Mouse (Mus musculus): ENCODE measurements at regions not wholly inside any gene's neighbourhood (a gene's known extent, or its start where the extent isn't known, plus 50 kb on each side); places are given as distances from the start of the nearest gene placed in this dataset.

DNA sequence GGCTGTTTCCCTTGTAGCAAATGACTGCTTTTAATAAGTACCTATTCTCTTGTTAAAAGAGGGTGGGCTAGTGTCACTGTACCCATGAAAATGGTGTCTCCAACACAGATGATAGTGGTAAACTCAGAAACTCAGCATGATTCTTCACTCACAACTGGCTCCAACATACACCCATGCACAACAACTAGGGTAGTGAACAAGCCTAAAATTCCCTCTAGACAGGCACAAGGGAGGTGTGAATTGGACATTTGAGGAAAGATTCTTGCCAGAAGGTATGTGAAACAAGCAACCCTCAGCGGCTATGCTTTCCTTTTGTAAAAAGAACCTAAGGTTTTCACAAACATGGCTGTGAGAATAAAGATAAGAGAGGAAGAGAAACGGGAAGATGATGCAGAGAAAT is 579.0 kb upstream of the Fam92a start:
- Histone ChIP-seq H3K4me2 (no peak overlapping the region), H3K9me3 (no peaks in the 10 kb centered on the region), H3K4me1 (no peaks in the 10 kb centered on the region), H3K9ac (no peak overlapping the region), H3K27ac (no peak overlapping the region), H3K4me3 (no peak overlapping the region), H3K36me3 (replicated peaks) (no peaks in the 10 kb centered on the region), H3K27me3 (replicated peaks) (no peaks in the 10 kb centered on the region)
- ATAC-seq (replicated peaks) = no peak
- 58% methylated on average over 2 of the region's 2 CpGs for WGBS

DNA sequence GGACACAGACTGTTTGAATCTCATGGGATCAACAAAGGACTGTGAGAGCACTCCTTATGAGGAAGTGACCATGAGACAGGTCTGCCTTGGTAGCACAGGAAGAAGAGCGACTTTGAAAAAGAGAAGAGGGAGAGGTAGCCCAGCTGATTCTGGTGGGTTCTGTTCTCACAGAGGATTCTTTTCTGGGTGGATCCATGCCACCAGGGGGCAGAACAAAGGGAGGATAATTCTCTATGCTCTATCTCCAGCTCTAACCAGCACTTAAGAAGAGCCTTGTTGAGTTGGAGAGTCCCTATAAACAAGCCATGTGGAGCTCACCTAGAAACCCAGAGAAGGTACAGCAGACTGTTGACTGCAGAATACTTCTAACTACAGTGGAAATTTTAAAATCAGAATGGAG is 578.1 kb upstream of the Fam92a start:
- H3K27me3 ChIP-seq (replicated peaks) = no peaks in the 10 kb centered on the region
- no peak overlapping the region for H3K9ac ChIP-seq
- WGBS = 94% methylated on average over 1 of the region's 1 CpGs
- H3K27ac ChIP-seq = no peak overlapping the region
- H3K4me3 ChIP-seq = no peak overlapping the region
- no peaks in the 10 kb centered on the region for H3K4me1 ChIP-seq
- no peak for ATAC-seq (replicated peaks)
- H3K4me2 ChIP-seq = no peak overlapping the region
- H3K36me3 ChIP-seq (replicated peaks) = no peaks in the 10 kb centered on the region
- no peaks in the 10 kb centered on the region for H3K9me3 ChIP-seq

DNA sequence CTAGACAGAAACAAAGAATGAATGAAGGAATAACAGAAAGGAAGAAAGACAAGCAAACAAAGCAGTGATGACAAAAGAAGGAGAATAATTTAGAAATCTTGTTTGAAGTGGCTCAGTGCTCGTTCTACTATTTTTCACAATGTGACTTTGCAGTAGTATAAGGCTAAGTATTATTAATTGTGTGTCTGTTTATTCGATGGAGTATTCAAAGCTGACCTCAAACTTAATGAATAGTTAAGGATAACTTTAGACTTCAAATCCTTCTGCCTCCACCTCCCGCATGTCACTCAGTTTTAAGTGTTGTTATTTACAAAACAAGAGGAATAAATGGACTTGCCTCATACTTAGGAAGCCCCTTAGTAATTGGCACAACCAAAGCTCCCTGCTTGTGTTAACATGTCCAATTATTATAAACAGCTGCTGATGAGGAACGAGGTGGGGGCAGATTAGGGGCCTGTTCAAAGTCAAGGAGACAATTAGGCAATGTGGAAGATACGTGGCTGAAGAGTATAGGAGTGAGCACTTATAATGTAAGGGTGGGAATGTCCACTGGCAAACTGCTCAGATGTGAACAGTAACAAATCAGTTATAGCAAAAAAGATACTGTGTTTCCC is 572.0 kb upstream of the Fam92a start:
- Histone ChIP-seq H3K27me3 (replicated peaks) (no peaks in the 10 kb centered on the region), H3K27ac (no peak overlapping the region), H3K4me3 (no peak overlapping the region), H3K9ac (no peak overlapping the region), H3K9me3 (no peaks in the 10 kb centered on the region), H3K36me3 (replicated peaks) (no peaks in the 10 kb centered on the region), H3K4me1 (no peaks in the 10 kb centered on the region), H3K4me2 (no peak overlapping the region)
- ATAC-seq (replicated peaks) = no peak
- 63% methylated on average over 5 of the region's 5 CpGs for WGBS

DNA sequence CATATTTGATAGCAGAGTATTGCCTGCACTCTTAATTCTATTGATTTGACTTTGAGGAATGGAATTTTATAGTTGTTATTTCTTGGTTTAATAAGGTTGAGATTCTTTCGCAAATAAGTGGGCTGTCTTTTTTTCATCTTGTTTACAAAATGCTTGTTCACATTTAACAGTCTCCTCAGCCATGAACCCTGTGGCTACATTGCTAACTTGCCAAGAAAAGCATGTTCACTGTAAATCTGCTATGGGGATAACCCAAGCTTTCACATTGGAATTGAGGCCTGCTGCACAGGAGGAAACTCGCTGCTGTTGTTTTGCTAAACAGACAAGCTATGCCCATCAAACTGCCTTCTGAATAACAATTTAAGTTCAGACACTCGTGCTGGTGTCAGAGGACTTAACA is 564.6 kb upstream of the Fam92a start:
- Histone ChIP-seq H3K4me1 (no peaks in the 10 kb centered on the region), H3K9ac (no peak overlapping the region), H3K27me3 (replicated peaks) (no peaks in the 10 kb centered on the region; the same call in 1 of the 2 replicates), H3K27ac (no peak overlapping the region), H3K36me3 (replicated peaks) (no peaks in the 10 kb centered on the region), H3K4me3 (no peak overlapping the region), H3K9me3 (no peaks in the 10 kb centered on the region), H3K4me2 (no peak overlapping the region)
- ATAC-seq (replicated peaks) = no peak
- WGBS = 72% methylated on average over 3 of the region's 3 CpGs

DNA sequence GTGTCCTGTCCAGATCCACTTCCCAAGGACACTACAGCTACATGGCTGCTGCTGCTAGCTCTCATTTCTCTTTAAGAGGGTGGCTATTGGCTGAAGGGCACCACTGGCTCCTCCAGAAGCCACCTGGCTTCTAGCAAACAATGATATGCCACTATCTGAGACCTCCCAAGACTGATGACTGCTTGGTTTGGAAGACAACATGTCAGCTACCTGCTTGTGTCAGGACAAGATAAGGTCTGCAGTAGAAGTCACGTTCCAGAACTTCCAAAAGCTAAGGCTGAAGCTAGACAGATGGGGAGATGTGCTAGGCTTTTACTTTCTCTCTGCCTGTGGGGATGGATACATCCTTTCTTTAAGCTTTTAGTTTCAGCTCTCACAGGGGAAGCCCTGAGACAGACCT is 528.4 kb upstream of the Fam92a start:
- Histone ChIP-seq H3K4me2 (no peak overlapping the region), H3K27ac (no peak overlapping the region), H3K27me3 (replicated peaks) (no peaks in the 10 kb centered on the region), H3K9ac (no peak overlapping the region), H3K9me3 (no peaks in the 10 kb centered on the region), H3K36me3 (replicated peaks) (no peaks in the 10 kb centered on the region), H3K4me1 (no peaks in the 10 kb centered on the region), H3K4me3 (no peak overlapping the region)
- 93% methylated on average over 1 of the region's 1 CpGs for WGBS
- ATAC-seq (replicated peaks) = no peak

DNA sequence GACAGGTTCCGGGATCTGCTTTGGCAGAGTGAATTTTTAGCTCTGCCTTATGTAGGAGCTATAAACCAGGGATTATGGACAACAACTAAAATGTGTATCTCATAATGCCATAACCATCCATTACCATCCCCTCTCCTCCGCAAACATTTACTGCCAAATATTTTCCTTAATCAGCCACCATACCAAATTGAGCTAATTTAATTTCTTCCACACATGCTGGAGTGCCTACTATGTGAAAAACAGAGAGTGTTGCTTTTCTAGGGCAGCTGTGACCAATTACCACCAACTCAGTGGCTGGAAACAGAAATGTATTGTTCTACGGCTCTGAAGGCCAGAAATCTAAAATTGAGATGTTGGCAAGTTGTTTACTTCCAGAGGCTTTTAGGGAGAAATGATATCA is 506.0 kb upstream of the Fam92a start:
- Histone ChIP-seq H3K27me3 (replicated peaks) (no peaks in the 10 kb centered on the region), H3K4me1 (no peaks in the 10 kb centered on the region), H3K9me3 (no peaks in the 10 kb centered on the region), H3K9ac (no peak overlapping the region), H3K27ac (no peak overlapping the region), H3K36me3 (replicated peaks) (no peaks in the 10 kb centered on the region), H3K4me3 (no peak overlapping the region), H3K4me2 (no peak overlapping the region)
- no peak for ATAC-seq (replicated peaks)
- WGBS = 84% methylated on average over 3 of the region's 3 CpGs

DNA sequence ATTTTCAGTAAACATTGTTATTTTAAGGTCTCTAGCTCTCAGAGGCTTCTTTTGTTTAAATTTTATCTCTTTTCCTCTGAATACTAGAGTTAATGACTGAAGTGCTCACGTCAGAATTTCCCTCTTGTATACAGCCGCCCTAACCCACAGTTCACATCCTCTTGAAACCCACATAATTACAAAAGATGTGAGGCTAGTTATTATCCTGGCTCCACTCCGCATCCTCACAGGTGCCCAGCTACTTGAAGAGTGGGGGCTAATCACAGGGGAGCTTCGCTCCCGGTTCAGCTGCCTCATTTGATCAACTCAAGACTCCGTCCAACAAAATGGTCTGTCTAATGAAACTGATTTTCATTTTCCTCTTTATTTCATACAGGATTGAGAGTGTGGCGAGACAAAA is 499.6 kb upstream of the Fam92a start:
- 61% methylated on average over 7 of the region's 7 CpGs for WGBS
- ATAC-seq (replicated peaks) = 0 out of 2 replicates have a peak, but pooled peaks have one; percentile 20
- Histone ChIP-seq H3K4me2 (no peak overlapping the region), H3K36me3 (replicated peaks) (no peaks in the 10 kb centered on the region), H3K9me3 (no peaks in the 10 kb centered on the region; the same call in 1 of the 2 replicates), H3K27me3 (replicated peaks) (no peaks in the 10 kb centered on the region), H3K4me3 (no peak overlapping the region), H3K9ac (no peak overlapping the region), H3K4me1 (no peaks in the 10 kb centered on the region), H3K27ac (no peak overlapping the region)

DNA sequence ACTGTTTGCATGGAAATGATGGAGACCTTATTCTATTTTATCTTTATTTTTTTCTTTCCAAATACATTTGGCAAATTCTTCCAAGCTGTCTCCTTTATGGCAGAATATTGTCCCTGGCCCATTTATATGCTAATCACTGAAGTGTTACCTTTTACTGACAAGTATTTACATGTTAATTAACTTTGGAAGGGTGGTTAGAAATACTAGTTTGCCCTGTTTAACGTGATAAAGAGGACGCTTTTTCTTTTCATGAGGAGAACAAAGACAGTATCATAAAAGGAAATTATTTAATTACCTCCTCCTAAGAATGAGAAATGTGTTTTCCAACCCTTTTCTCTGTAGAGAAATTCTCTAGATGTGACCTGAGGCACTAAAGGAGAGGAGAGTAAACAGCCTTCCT is 491.4 kb upstream of the Fam92a start:
- Histone ChIP-seq H3K9ac (no peak overlapping the region), H3K4me1 (peaks cover 5% of the 10 kb centered on the region; the same call in 1 of the 2 replicates), H3K36me3 (replicated peaks) (no peaks in the 10 kb centered on the region), H3K27ac (no peak overlapping the region), H3K9me3 (no peaks in the 10 kb centered on the region; the same call in 1 of the 2 replicates), H3K4me3 (no peak overlapping the region), H3K27me3 (replicated peaks) (no peaks in the 10 kb centered on the region), H3K4me2 (no peak overlapping the region)
- no peak for ATAC-seq (replicated peaks)
- WGBS = 5% methylated on average over 2 of the region's 2 CpGs

DNA sequence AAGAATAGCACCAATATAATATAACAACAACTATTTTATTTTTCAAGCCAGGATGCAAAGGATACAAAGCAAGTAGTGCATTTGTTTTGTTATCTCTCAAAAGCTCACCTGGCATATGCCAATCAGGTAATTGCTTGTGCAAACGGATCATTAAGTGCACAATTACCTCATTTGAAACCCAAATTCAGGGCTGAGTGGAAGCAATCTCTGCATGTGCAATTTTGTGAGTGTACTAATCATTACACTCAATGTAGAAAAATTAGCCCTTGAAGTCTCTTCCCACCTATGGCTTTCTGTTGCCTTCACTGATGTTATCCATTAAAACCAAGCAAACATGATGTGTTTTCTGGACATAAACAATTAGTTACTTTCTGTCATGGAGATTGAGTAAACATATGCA is 490.9 kb upstream of the Fam92a start:
- no peaks in the 10 kb centered on the region for H3K27me3 ChIP-seq (replicated peaks)
- H3K4me3 ChIP-seq = no peak overlapping the region
- no peaks in the 10 kb centered on the region for H3K36me3 ChIP-seq (replicated peaks)
- no peak overlapping the region for H3K4me2 ChIP-seq
- WGBS = 51% methylated on average over 1 of the region's 1 CpGs
- H3K27ac ChIP-seq = no peak overlapping the region
- H3K9me3 ChIP-seq = no peaks in the 10 kb centered on the region
- no peak for ATAC-seq (replicated peaks)
- peaks cover 5% of the 10 kb centered on the region; the same call in 1 of the 2 replicates for H3K4me1 ChIP-seq
- no peak overlapping the region for H3K9ac ChIP-seq

DNA sequence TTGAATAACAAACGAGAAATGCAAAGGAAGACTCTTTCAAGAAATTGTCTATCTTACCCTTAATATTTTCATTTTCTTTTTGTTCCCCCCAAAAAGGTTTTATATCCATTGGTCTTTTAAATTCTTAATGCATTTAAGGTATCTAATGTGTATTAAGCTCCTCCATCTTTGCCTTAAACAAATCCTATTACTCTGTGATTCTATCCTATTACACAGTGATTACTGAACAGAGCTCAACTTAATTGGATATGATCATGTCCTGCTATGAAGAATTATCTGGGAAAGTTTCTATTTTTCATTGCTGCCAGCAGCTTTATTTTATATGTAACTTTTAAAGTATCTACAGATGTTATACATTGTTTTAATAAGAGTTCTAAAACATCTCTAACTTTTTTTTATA is 487.3 kb upstream of the Fam92a start:
- Histone ChIP-seq H3K27me3 (replicated peaks) (no peaks in the 10 kb centered on the region), H3K36me3 (replicated peaks) (no peaks in the 10 kb centered on the region), H3K27ac (no peak overlapping the region), H3K4me1 (peaks cover 19% of the 10 kb centered on the region), H3K9ac (no peak overlapping the region), H3K4me3 (no peak overlapping the region), H3K4me2 (no peak overlapping the region), H3K9me3 (no peaks in the 10 kb centered on the region)
- 27% methylated on average over 1 of the region's 1 CpGs for WGBS
- no peak for ATAC-seq (replicated peaks)

DNA sequence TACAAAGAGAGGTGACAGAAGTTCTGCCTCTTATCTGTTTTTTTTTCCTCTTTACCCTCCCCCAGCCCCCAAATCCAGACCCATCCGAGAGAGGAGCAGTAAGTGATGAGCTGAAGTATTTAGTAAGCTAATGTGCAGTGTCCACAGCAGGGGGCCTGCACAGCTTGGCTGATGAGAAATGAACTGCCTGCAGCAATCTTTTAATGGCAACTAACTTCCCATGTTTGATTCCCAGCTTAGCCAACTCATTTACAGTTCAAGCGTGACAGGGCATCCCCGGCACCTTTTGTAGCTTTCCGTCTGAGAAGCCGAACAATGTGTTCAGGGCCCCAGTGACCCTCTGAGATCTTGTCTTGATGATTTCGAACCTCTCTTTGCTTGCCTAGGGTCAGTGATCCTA is 486.8 kb upstream of the Fam92a start:
- H3K4me1 ChIP-seq = peaks cover 19% of the 10 kb centered on the region
- H3K9ac ChIP-seq = no peak overlapping the region
- 13% methylated on average over 6 of the region's 6 CpGs for WGBS
- no peak overlapping the region for H3K4me2 ChIP-seq
- no peak; the same call in 1 of the 2 replicates for ATAC-seq (replicated peaks)
- no peaks in the 10 kb centered on the region for H3K9me3 ChIP-seq
- no peaks in the 10 kb centered on the region for H3K27me3 ChIP-seq (replicated peaks)
- no peaks in the 10 kb centered on the region for H3K36me3 ChIP-seq (replicated peaks)
- H3K4me3 ChIP-seq = no peak overlapping the region
- no peak overlapping the region for H3K27ac ChIP-seq

DNA sequence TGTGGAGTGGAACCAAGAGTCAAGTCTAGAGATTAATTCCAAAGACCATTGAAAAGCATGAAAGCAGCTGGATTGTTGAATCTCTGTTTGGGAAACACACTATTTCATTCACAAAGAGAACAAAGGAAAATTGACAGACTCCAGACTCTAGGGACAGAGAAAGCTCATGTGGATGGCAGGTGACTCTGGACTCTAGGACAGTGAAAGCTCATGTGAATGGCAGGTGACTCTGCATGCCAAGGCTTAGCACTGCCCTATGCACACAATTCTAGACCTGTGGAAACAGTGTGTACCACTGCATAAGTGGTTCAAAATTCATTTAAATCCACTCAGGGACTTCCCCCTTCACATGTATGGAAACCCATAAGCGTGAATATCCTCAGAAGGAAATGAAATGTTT is 486.0 kb upstream of the Fam92a start:
- no peaks in the 10 kb centered on the region for H3K27me3 ChIP-seq (replicated peaks)
- H3K9ac ChIP-seq = no peak overlapping the region
- H3K9me3 ChIP-seq = no peaks in the 10 kb centered on the region
- no peaks in the 10 kb centered on the region for H3K36me3 ChIP-seq (replicated peaks)
- H3K4me3 ChIP-seq = no peak overlapping the region
- 69% methylated on average over 1 of the region's 1 CpGs for WGBS
- H3K4me1 ChIP-seq = peaks cover 19% of the 10 kb centered on the region
- no peak for ATAC-seq (replicated peaks)
- H3K4me2 ChIP-seq = no peak overlapping the region
- no peak overlapping the region for H3K27ac ChIP-seq

DNA sequence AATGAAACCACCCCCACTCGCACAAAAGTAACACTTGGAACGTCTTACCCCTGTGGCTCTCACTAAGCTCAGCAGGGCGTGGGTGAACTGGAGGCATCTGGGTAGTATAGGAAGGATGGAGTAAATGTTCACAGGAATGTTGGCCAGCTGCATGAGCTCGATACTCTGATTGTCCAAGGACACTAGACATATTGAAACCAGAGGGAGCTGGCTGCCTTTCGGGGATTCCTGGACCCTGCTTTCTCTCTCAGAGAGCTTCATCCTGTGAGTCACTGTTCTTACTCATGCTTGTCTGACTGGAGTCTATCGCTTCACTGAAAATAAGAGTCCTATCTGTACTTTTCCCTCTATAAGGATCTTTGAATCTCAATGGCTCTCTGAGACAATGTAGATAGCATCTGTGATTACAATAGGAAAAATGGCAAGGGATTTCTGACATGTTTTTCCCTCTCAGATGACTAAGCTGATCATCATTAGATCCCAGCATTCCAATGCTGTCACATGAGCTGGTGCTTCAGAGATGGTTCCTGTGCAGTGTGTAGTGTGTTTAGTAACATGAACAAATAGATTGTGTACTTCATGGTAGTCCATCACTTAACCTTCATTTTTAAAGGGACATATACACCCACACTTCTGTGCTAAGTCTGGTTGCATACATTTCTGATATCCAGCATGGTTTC is 485.2 kb upstream of the Fam92a start:
- H3K4me1 ChIP-seq = peaks cover 19% of the 10 kb centered on the region
- ATAC-seq (replicated peaks) = no peak
- H3K4me2 ChIP-seq = no peak overlapping the region
- H3K36me3 ChIP-seq (replicated peaks) = no peaks in the 10 kb centered on the region
- no peaks in the 10 kb centered on the region for H3K9me3 ChIP-seq
- H3K27me3 ChIP-seq (replicated peaks) = no peaks in the 10 kb centered on the region
- no peak overlapping the region for H3K27ac ChIP-seq
- no peak overlapping the region for H3K4me3 ChIP-seq
- WGBS = 83% methylated on average over 6 of the region's 6 CpGs
- no peak overlapping the region for H3K9ac ChIP-seq
